Mouse (Mus musculus): ENCODE data around the gene Rhbdd2.
"Not testable (repeated sequence)": the region's sequence is repeated elsewhere in the genome, so short reads cannot be mapped to it uniquely, and the experiment has no call there.

The Rhbdd2 gene

GRCm38 (mm10) chr5:135632117-135632796 is at the start of gene Rhbdd2:
Gene Rhbdd2 (plus strand): TSS chr5:135632618.
- DNase-seq = peak; percentile 96

- DNase-seq = no peak
Observed at GRCm38 (mm10) chr5:135585691-135586090, 46.7 kb upstream of the Rhbdd2 start.

GRCm38 (mm10) chr5:135587764-135588163 is 44.7 kb upstream of the Rhbdd2 start:
- no peak for DNase-seq

- no peak for DNase-seq
Observed at GRCm38 (mm10) chr5:135589996-135590784, 42.2 kb upstream of the Rhbdd2 start.

DNA sequence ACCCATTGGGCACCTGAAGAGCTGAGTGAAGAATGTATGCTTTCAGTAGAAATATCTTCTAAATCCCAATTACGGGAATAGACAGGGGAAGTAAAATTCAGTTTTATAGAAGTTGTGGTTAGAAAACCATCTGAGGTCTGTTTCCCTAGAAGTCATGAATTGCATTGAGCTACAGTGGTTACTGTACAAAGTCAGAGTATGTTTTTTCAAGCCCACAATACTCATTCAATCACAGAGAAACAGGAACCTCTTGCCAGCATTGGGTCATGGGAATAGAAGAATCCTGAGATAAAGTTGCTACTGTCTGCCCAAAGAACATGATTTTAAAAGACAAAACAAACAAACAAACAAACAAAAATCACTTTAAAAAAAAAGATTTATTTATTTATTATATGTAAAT is 27.8 kb upstream of the Rhbdd2 start:
- DNase-seq = not testable (repeated sequence)

DNA sequence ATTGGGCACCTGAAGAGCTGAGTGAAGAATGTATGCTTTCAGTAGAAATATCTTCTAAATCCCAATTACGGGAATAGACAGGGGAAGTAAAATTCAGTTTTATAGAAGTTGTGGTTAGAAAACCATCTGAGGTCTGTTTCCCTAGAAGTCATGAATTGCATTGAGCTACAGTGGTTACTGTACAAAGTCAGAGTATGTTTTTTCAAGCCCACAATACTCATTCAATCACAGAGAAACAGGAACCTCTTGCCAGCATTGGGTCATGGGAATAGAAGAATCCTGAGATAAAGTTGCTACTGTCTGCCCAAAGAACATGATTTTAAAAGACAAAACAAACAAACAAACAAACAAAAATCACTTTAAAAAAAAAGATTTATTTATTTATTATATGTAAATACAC is 25.7 kb upstream of the Rhbdd2 start:
- DNase-seq = not testable (repeated sequence)

DNA sequence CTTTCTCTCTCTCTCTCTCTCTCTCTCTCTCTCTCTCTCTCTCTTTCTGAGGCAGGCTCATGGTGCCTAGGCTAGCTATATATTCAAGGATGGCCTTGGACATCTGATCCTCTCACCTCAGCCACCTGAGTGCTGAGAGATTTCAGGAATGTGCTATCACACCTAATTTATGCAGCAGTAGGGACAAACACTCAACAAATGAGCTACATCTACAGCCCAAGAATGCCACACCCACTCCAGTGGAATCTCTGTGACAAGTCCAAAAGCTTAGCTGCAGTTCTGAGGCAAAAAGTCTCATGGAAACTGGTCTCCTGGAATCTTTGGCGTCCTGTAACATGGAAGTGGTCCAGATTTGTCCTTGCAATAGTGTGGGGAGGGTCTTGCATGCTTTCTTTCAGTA is 24.8 kb upstream of the Rhbdd2 start:
- DNase-seq = no peak

DNA sequence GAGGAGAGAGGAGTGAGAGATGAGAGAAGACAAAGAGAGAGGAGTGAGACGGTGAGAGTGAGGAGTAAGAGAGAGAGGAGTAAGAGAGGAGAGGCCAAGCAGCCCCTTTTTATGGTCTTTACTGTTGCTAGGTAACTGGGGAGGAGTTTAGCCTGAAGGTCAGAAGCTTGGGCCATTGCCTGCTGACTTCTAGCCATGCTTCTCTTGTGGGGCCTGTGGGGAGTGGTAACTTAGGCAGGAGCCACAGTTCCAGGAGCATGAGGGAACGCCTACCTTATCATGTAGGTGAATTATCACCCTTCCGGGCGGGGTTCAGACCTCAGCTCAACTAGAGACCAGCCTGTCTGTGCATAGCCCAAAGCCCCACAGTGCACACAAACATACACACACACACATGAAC is 22.6 kb upstream of the Rhbdd2 start:
- DNase-seq = no peak

DNA sequence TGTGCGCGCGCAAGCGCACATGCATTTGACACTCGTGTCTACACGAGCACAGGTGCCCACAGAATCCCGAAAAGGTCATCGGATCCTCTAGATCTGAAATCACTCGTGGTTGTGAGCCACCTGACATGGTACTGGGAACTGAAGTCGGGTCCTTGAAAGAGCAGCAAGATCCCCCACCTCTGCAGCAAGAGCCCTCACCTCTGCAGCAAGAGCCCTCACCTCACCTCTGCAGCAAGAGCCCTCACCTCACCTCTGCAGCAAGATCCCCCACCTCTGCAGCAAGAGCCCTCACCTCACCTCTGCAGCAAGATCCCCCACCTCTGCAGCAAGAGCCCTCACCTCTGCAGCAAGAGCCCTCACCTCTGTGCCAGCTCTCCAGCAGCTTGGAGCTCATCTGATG is 12.7 kb upstream of the Rhbdd2 start:
- DNase-seq = not testable (repeated sequence)

DNA sequence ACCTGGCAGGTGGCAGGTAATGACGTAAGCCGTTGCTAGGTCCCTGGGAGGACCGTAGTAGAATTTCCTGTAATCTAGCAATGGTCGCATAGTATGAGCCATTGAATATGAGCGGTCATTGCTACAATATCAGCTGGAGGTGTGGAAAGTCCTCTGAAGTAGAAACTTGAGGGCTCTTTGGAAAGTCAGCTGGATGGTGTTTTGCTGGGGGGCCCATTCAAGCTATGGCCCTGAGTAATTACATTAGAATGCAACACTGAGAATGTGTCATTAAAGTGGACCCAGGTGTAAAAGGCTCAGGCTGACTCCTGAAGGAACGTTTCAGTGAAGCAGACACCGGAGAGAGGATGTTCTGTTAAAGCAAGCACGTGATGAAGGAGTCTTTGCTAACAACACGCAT is 11.9 kb upstream of the Rhbdd2 start:
- no peak for DNase-seq

- DNase-seq = no peak
Observed at GRCm38 (mm10) chr5:135621725-135622124, 10.7 kb upstream of the Rhbdd2 start.

- no peak for DNase-seq
Observed at GRCm38 (mm10) chr5:135623006-135623563, 9.3 kb upstream of the Rhbdd2 start.

GRCm38 (mm10) chr5:135628916-135629315 is 3.5 kb upstream of the Rhbdd2 start:
- DNase-seq = no peak

- no peak for DNase-seq
Observed at GRCm38 (mm10) chr5:135629401-135629800, 3.0 kb upstream of the Rhbdd2 start.

DNA sequence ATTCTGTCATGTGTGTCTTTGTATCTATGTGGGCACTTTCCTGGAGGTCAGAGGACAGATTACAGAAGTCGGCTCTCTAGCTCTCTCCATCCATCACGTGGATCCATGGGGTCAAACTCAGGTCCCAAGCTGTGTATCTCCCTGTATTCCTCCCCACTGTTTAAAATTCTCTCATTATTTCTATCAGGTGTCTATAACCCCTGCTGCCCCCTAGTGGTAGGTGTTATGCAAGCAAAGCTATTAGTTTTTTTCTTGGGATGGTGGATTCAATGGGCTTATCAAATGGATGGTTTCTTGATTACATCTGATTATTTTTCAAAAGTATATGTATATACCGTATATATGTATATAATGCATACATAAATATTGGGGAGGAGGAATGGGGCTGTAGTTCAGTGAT is 1.8 kb upstream of the Rhbdd2 start:
- peak; percentile 55 for DNase-seq

DNA sequence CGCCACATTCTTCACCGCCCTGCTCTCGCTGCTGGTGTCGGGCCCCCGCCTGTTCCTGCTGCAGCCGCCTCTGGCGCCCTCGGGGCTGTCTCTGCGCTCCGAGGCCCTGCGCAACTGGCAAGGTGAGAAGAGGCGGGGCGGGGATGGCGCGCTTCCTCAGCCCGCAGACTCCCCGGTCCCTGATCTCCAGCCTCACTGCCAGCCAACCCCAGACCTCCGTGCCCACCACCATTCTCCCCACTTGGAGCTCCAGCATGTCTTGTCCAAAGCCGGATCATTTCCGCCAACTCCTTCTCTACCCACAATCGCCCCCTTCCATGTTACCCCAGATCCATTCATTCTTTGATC is 353 bp downstream of the Rhbdd2 start:
- no peak for DNase-seq

GRCm38 (mm10) chr5:135639760-135640458 is 7.5 kb downstream of the Rhbdd2 start:
- no peak for DNase-seq

DNA sequence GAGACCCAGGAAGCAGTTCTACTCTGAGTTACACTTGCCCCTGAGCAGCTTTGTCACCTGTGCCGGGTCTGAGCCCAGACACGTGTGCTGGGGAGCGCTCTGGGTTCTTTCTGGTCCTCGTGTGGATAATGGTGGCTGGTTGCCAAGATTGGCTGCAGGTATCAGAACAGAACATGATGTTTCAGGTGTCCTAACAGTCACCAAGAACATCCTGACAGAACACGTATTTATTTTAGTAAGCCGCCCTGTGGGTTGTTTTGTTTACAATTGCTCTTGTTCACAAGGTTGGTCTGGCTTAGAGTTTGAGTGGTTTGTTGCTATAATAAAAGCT is 8.0 kb downstream of the Rhbdd2 start:
- DNase-seq = no peak

- DNase-seq = no peak
Observed at GRCm38 (mm10) chr5:135641028-135641427, 8.6 kb downstream of the Rhbdd2 start.

GRCm38 (mm10) chr5:135642686-135643551 is 10.5 kb downstream of the Rhbdd2 start:
- no peak for DNase-seq

DNA sequence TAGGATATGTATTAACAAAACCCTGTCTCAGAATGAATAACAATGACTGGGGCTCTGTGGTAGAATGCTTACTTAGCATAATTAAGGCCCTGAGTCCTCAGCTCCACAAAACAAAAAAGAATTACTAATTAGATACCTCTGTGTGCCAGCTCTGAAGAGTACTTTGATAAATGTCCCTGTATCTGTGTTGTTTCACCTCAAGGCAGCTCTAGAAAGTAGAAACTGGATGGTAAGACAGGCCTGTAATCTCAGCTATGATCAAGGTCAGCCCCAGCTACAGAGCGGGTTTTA is 11.1 kb downstream of the Rhbdd2 start:
- no peak for DNase-seq

DNA sequence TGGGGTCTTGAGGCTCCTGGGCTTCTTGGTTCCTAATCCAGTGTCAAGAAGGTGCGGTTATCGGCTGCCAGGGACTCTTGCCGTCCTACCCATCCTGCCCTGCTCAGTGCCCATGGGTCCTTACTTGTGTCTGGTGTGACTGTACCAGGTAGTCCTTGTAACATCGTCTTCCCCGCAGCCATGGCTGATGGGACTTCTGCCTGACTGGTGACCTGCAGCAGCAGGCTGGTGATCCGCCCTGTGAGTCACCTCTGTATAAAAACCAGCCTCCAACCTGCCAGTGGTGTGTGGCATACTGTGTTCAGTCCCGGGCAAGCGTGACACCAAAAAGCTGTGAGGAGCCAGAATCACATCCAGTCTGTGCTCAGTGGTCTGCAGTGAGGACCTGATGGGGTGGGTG is 11.5 kb downstream of the Rhbdd2 start:
- DNase-seq = no peak

GRCm38 (mm10) chr5:135645330-135645729 is 12.9 kb downstream of the Rhbdd2 start:
- no peak for DNase-seq
